Mouse (Mus musculus): ENCODE results near the gene Ncor2. TPM values are rescaled to one million over a fixed set of nuclear protein-coding genes. Genes with fewer than 3 reads are reported as not detected.

Ncor2 gene
- total RNA-seq, 4 experiments from 2014 or later = 246 to 324 (median 271) TPM

GRCm38 (mm10) chr5:125193478-125194439, 14.7 kb upstream of the Ncor2 start:
- DNase-seq (ENCODE audit: low spot score in 2 of 2) = no peak

- peak in 1 of 2 experiments; percentile 3 for DNase-seq (ENCODE audit: low spot score in 2 of 2)
Measured at GRCm38 (mm10) chr5:125191608-125192007, 12.6 kb upstream of the Ncor2 start.

GRCm38 (mm10) chr5:125190105-125190813, 11.2 kb upstream of the Ncor2 start:
- DNase-seq (ENCODE audit: low spot score in 2 of 2) = no peak

GRCm38 (mm10) chr5:125189625-125190024, 10.6 kb upstream of the Ncor2 start:
- peak in 1 of 2 experiments; percentile 66 for DNase-seq (ENCODE audit: low spot score in 2 of 2)

- DNase-seq (ENCODE audit: low spot score in 2 of 2) = no peak
Measured at GRCm38 (mm10) chr5:125188812-125189598, 10.0 kb upstream of the Ncor2 start.

- no peak for DNase-seq (ENCODE audit: low spot score in 2 of 2)
Measured at GRCm38 (mm10) chr5:125184826-125185225, 5.8 kb upstream of the Ncor2 start.

GRCm38 (mm10) chr5:125183321-125184003, 4.4 kb upstream of the Ncor2 start:
- no peak for DNase-seq (ENCODE audit: low spot score in 2 of 2)

- DNase-seq (ENCODE audit: low spot score in 2 of 2) = no peak
Measured at GRCm38 (mm10) chr5:125180630-125181263, 1.7 kb upstream of the Ncor2 start.

- DNase-seq (ENCODE audit: low spot score in 2 of 2) = peak in 1 of 2 experiments; percentile 61
Measured at GRCm38 (mm10) chr5:125179735-125180629, 963 bp upstream of the Ncor2 start.

GRCm38 (mm10) chr5:125178171-125179006, 630 bp downstream of the Ncor2 start:
- peak in 1 of 2 experiments; percentile 52 for DNase-seq (ENCODE audit: low spot score in 2 of 2)

GRCm38 (mm10) chr5:125177481-125178134, 1.4 kb downstream of the Ncor2 start:
- peak; percentile 78 to 79 for DNase-seq (ENCODE audit: low spot score in 2 of 2)

- DNase-seq (ENCODE audit: low spot score in 2 of 2) = peak; percentile 54 to 63
Measured at GRCm38 (mm10) chr5:125176864-125177263, 2.2 kb downstream of the Ncor2 start.

- DNase-seq (ENCODE audit: low spot score in 2 of 2) = no peak
Measured at GRCm38 (mm10) chr5:125176370-125176766, 2.7 kb downstream of the Ncor2 start.

- DNase-seq (ENCODE audit: low spot score in 2 of 2) = no peak
Measured at GRCm38 (mm10) chr5:125175673-125176369, 3.2 kb downstream of the Ncor2 start.

GRCm38 (mm10) chr5:125174726-125175672, 4.0 kb downstream of the Ncor2 start:
- DNase-seq (ENCODE audit: low spot score in 2 of 2) = peak in 1 of 2 experiments; percentile 69

GRCm38 (mm10) chr5:125173868-125174267, 5.2 kb downstream of the Ncor2 start:
- DNase-seq (ENCODE audit: low spot score in 2 of 2) = no peak

All from layer of hippocampus, adult 8-10 months (tissue).